Mouse (Mus musculus) heart, embryonic 16.5 days (tissue): ENCODE data around the gene Krt33a. TPM values are rescaled to one million over a fixed set of nuclear protein-coding genes. Genes with fewer than 3 reads are reported as not detected.

ENCODE experiments used
- ATAC-seq: fragments of 200-750 bp; cut with Nextera tagmentation; replicated peaks from 2 replicates; pipeline ENCODE4 v1.8.0; 2017; ENCODE audit warnings: moderate number of reproducible peaks; ENCODE audit not compliant: insufficient read depth, low FRiP score; ENCODE audit errors: extremely low read depth
- H3K27ac ChIP-seq: fragments of 300-500 bp; sonication (generic); 2 replicates; pipeline ENCODE4 v1.5.1; 2014; ENCODE audit warnings: mild to moderate bottlenecking, low read length, control low read depth, moderate library complexity
- H3K27me3 ChIP-seq: fragments of 300-500 bp; sonication (generic); 2 replicates; pipeline ENCODE4 v1.6.1; 2014; ENCODE audit warnings: low read length, mixed read lengths; ENCODE audit not compliant: control insufficient read depth, insufficient read depth
- H3K36me3 ChIP-seq: fragments of 300-500 bp; sonication (generic); 2 replicates; pipeline ENCODE4 v1.6.1; 2014; ENCODE audit not compliant: control insufficient read depth, insufficient read depth
- H3K4me1 ChIP-seq: fragments of 300-500 bp; sonication (generic); 2 replicates; pipeline ENCODE4 v1.6.1; 2014; ENCODE audit warnings: low read length, mixed read lengths; ENCODE audit not compliant: control insufficient read depth, insufficient read depth
- H3K4me2 ChIP-seq: fragments of 300-500 bp; sonication (generic); 2 replicates; pipeline ENCODE4 v1.6.1; 2014; ENCODE audit warnings: low read depth, mild to moderate bottlenecking, control low read depth, low read length
- H3K4me3 ChIP-seq: fragments of 300-500 bp; sonication (generic); 2 replicates; pipeline ENCODE4 v1.5.1; 2014; ENCODE audit warnings: mild to moderate bottlenecking, control low read depth, low read length
- H3K9ac ChIP-seq: fragments of 300-500 bp; sonication (generic); 2 replicates; pipeline ENCODE4 v1.6.1; 2014; ENCODE audit warnings: low read length, control low read depth
- H3K9me3 ChIP-seq: fragments of 300-500 bp; sonication (generic); replicated peaks from 2 replicates; pipeline ENCODE4 v1.6.1; 2016; ENCODE audit warnings: low read length; ENCODE audit not compliant: control insufficient read depth
- WGBS: fragments of 180-500 bp; shearing (Covaris S2); extraction: QIAGEN DNeasy Blood & Tissue Kit; methylation state at CpG from one replicate; pipeline ENCODE4 v1.1.7; 2014; 5-methylcytosine and 5-hydroxymethylcytosine counted together
- polyA plus RNA-seq: library from polyadenylated mRNA; unstranded; fragments of >200 nt; fragmentation: Nextera tagmentation; extraction: Ambion mirVana; gene quantifications from 2 replicates; pipeline ENCODE4 v1.2.1, GENCODE M21; 2015

Gene Krt33a
- polyA plus RNA-seq, 1 experiment from 2014 or later = not detected

GRCm38 (mm10) chr11:99993620-99994383, 22.2 kb downstream of the Krt33a start, which contains the start of gene Krtap17-1:
Gene Krtap17-1, minus strand, starts transcription at chr11:99993994.
- no peak within 1 kb of the TSS for H3K9ac ChIP-seq
- ATAC-seq = no peak
- H3K4me1 ChIP-seq = no peaks in the 10 kb centered on the region
- H3K27me3 ChIP-seq = peaks cover 29% of the 10 kb centered on the region
- H3K4me2 ChIP-seq = no peak within 1 kb of the TSS
- WGBS = 21% methylated on average over 26 of the region's 26 CpGs
- no peak within 1 kb of the TSS for H3K27ac ChIP-seq
- no peaks in the 10 kb centered on the region for H3K36me3 ChIP-seq
- no peak within 1 kb of the TSS for H3K4me3 ChIP-seq
- H3K9me3 ChIP-seq = no peaks in the 10 kb centered on the region

GRCm38 (mm10) chr11:99990571-99990970, 25.4 kb downstream of the Krt33a start:
- Histone ChIP-seq H3K27me3 (peaks cover 23% of the 10 kb centered on the region), H3K9me3 (no peaks in the 10 kb centered on the region), H3K9ac (no peak overlapping the region), H3K4me3 (no peak overlapping the region), H3K27ac (no peak overlapping the region), H3K4me2 (no peak overlapping the region), H3K4me1 (no peaks in the 10 kb centered on the region), H3K36me3 (no peaks in the 10 kb centered on the region)
- WGBS = 79% methylated on average over 3 of the region's 3 CpGs
- no peak for ATAC-seq

- no peak overlapping the region for H3K27ac ChIP-seq
- H3K4me1 ChIP-seq = no peaks in the 10 kb centered on the region
- H3K36me3 ChIP-seq = no peaks in the 10 kb centered on the region
- no peak overlapping the region for H3K4me2 ChIP-seq
- no peak overlapping the region for H3K9ac ChIP-seq
- 73% methylated on average over 6 of the region's 6 CpGs for WGBS
- H3K4me3 ChIP-seq = no peak overlapping the region
- H3K9me3 ChIP-seq = no peaks in the 10 kb centered on the region
- H3K27me3 ChIP-seq = peaks cover 23% of the 10 kb centered on the region
- ATAC-seq = no peak
These were observed 26.1 kb downstream of the Krt33a start for GRCm38 (mm10) chr11:99989881-99990405.

- 89% methylated on average over 3 of the region's 3 CpGs for WGBS
- H3K36me3 ChIP-seq = no peaks in the 10 kb centered on the region
- no peak overlapping the region for H3K27ac ChIP-seq
- no peak overlapping the region for H3K9ac ChIP-seq
- no peak overlapping the region for H3K4me2 ChIP-seq
- H3K9me3 ChIP-seq = no peaks in the 10 kb centered on the region
- no peaks in the 10 kb centered on the region for H3K4me1 ChIP-seq
- H3K27me3 ChIP-seq = peaks cover 17% of the 10 kb centered on the region
- no peak for ATAC-seq
- H3K4me3 ChIP-seq = no peak overlapping the region
These were observed 27.5 kb downstream of the Krt33a start for GRCm38 (mm10) chr11:99988530-99988929.

- H3K9me3 ChIP-seq = no peaks in the 10 kb centered on the region
- no peaks in the 10 kb centered on the region for H3K4me1 ChIP-seq
- H3K4me3 ChIP-seq = no peak within 1 kb of the TSS
- 77% methylated on average over 8 of the region's 8 CpGs for WGBS
- H3K27me3 ChIP-seq = peaks cover 4% of the 10 kb centered on the region
- no peak within 1 kb of the TSS for H3K4me2 ChIP-seq
- no peak for ATAC-seq
- H3K27ac ChIP-seq = no peak within 1 kb of the TSS
- no peak within 1 kb of the TSS for H3K9ac ChIP-seq
- no peaks in the 10 kb centered on the region for H3K36me3 ChIP-seq
These were observed 29.8 kb downstream of the Krt33a start, which contains the start of gene Krtap16-1 for GRCm38 (mm10) chr11:99986180-99986647. Gene Krtap16-1, minus strand, starts transcription at chr11:99986597.

GRCm38 (mm10) chr11:99985291-99986092, 30.5 kb downstream of the Krt33a start:
- H3K9ac ChIP-seq = no peak overlapping the region
- no peaks in the 10 kb centered on the region for H3K4me1 ChIP-seq
- H3K27me3 ChIP-seq = peaks cover 4% of the 10 kb centered on the region; the same call in 1 of the 2 replicates
- no peaks in the 10 kb centered on the region for H3K9me3 ChIP-seq
- no peak; the same call in 1 of the 2 replicates for ATAC-seq
- WGBS = 70% methylated on average over 20 of the region's 20 CpGs
- no peaks in the 10 kb centered on the region for H3K36me3 ChIP-seq
- H3K27ac ChIP-seq = no peak overlapping the region
- no peak overlapping the region for H3K4me2 ChIP-seq
- no peak overlapping the region for H3K4me3 ChIP-seq

- H3K4me1 ChIP-seq = no peaks in the 10 kb centered on the region
- H3K4me2 ChIP-seq = no peak overlapping the region
- H3K36me3 ChIP-seq = no peaks in the 10 kb centered on the region
- H3K27ac ChIP-seq = no peak overlapping the region
- H3K9me3 ChIP-seq = no peaks in the 10 kb centered on the region
- H3K9ac ChIP-seq = no peak overlapping the region
- 82% methylated on average over 1 of the region's 1 CpGs for WGBS
- peaks cover 4% of the 10 kb centered on the region; the same call in 1 of the 2 replicates for H3K27me3 ChIP-seq
- H3K4me3 ChIP-seq = no peak overlapping the region
- no peak for ATAC-seq
These were observed 32.6 kb downstream of the Krt33a start for GRCm38 (mm10) chr11:99983442-99983841.

GRCm38 (mm10) chr11:99982731-99983130, 33.3 kb downstream of the Krt33a start:
- Histone ChIP-seq H3K27me3 (peaks cover 4% of the 10 kb centered on the region; the same call in 1 of the 2 replicates), H3K9ac (no peak overlapping the region), H3K27ac (no peak overlapping the region), H3K4me1 (no peaks in the 10 kb centered on the region), H3K4me3 (no peak overlapping the region), H3K4me2 (no peak overlapping the region), H3K36me3 (no peaks in the 10 kb centered on the region), H3K9me3 (no peaks in the 10 kb centered on the region)
- no peak for ATAC-seq
- 79% methylated on average over 9 of the region's 9 CpGs for WGBS
